8 mouse cellular contexts compared by ENCODE assay signal in the genomic region with DNA sequence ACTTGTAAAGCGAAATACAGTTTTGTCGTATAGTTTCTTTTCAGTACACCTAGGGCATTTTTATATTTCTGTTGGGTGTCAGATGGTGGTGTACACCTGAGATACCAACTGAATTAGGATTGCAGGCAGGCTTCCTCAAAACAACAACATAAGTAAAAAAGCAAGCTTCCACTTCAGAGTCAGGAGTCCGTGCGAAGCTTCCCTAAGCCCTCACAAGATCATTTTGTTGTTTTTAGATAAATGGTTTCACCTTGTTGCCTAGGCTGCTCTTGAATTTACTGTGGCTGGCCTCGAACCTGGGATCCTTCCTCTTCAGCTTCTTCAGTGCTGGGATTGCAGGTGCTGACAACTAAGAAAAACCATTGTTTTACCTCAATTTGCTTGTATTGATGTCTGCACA. TPM values are rescaled to one million over a fixed set of nuclear protein-coding genes. Genes with fewer than 3 reads are reported as not detected.
DNase-seq lines count a peak whose midpoint lies in the region; ATAC-seq and TF ChIP-seq lines count a peak whose summit lies in the region.

No protein-coding gene starts in this region.

- no peak for TF ChIP-seq CTCF in C2C12 (IDR thresholded peaks at IDR 0.05; ENCODE audit: control insufficient read depth, insufficient read depth, insufficient read length)

- peak overlapping the region; percentile 100; the same call in 1 of the 2 replicates for H3K27ac ChIP-seq in heart, embryonic 10.5 days
- H3K27ac ChIP-seq in forebrain, embryonic 12.5 days: no peak overlapping the region
- H3K27ac ChIP-seq in liver, embryonic 16.5 days (ENCODE audit: low read length): peak overlapping the region; percentile 23; the same call in 1 of the 2 replicates

- peaks cover 20% of the 10 kb centered on the region for H3K4me1 ChIP-seq in heart, embryonic 10.5 days
- peaks cover 25% of the 10 kb centered on the region for H3K4me1 ChIP-seq in forebrain, embryonic 12.5 days
- peaks cover 33% of the 10 kb centered on the region for H3K4me1 ChIP-seq in liver, embryonic 16.5 days (ENCODE audit: control insufficient read depth, low read depth, low read length)

- DNase-seq in heart, embryonic 10.5 days (ENCODE audit: low spot score): no peak
- DNase-seq in heart, postnatal 14 days: no peak
- no peak for DNase-seq in left cerebral cortex, postnatal 10 days (ENCODE audit: extremely low spot score in 1 of 2, low spot score in 2 of 2)
- DNase-seq in frontal cortex, postnatal 25 days (ENCODE audit: low spot score in 2 of 2): no peak
- no peak for DNase-seq in spleen, postnatal 14 days (ENCODE audit: low spot score in 2 of 2)

- H3K9ac ChIP-seq in forebrain, embryonic 12.5 days: peak overlapping the region; percentile 98
- H3K9ac ChIP-seq in liver, embryonic 16.5 days (ENCODE audit: low read depth, low read length): peak overlapping the region; percentile 99

- H3K4me3 ChIP-seq in heart, embryonic 10.5 days: peak overlapping the region; percentile 99
- peak overlapping the region; percentile 64 for H3K4me3 ChIP-seq in C2C12 (ENCODE audit: insufficient read depth, poor library complexity, severe bottlenecking)
- peak overlapping the region; percentile 98 for H3K4me3 ChIP-seq in forebrain, embryonic 12.5 days (replicated peaks)
- peak overlapping the region; percentile 96 for H3K4me3 ChIP-seq in liver, embryonic 16.5 days (ENCODE audit: low read depth, low read length)

- no peaks in the 10 kb centered on the region for H3K27me3 ChIP-seq in heart, embryonic 10.5 days (ENCODE audit: insufficient read depth, poor library complexity, severe bottlenecking)
- no peaks in the 10 kb centered on the region for H3K27me3 ChIP-seq in C2C12 (ENCODE audit: control insufficient read depth, insufficient read depth, insufficient read length)
- no peaks in the 10 kb centered on the region for H3K27me3 ChIP-seq in forebrain, embryonic 12.5 days
- H3K27me3 ChIP-seq in liver, embryonic 16.5 days (ENCODE audit: control insufficient read depth, insufficient read depth, low read depth, low read length): no peaks in the 10 kb centered on the region

- 0 out of 2 replicates have a peak, but pooled peaks cover 8% of the 10 kb centered on the region for H3K36me3 ChIP-seq in heart, embryonic 10.5 days
- H3K36me3 ChIP-seq in C2C12 (ENCODE audit: control insufficient read depth, insufficient read depth): peaks cover 8% of the 10 kb centered on the region
- no peaks in the 10 kb centered on the region; the same call in 1 of the 2 replicates for H3K36me3 ChIP-seq in forebrain, embryonic 12.5 days (replicated peaks)
- H3K36me3 ChIP-seq in liver, embryonic 16.5 days (ENCODE audit: control insufficient read depth, insufficient read depth): no peaks in the 10 kb centered on the region

- intact Hi-C loops in heart, postnatal 14 days (cut with DNase I): loop anchor here (2.0 to 10.0 kb wide), 5 partner anchors 57 to 341 kb away; partner anchors contain the start of genes Als2cl, Kif9 and Klhl18
- intact Hi-C loops in left cerebral cortex, postnatal 10 days (cut with DNase I): loop anchor here (2.0 kb wide), 1 partner anchor 57 kb away; the partner anchor contains the start of genes Kif9 and Klhl18

- H3ac ChIP-seq in C2C12 (ENCODE audit: control insufficient read depth, insufficient read length, low read depth): peak overlapping the region; percentile 26

- peaks cover 58% of the 10 kb centered on the region for H3K79me3 ChIP-seq in C2C12 (ENCODE audit: low read depth)

- ATAC-seq in forebrain, embryonic 12.5 days (ENCODE audit: low FRiP score): no peak
- ATAC-seq in liver, embryonic 16.5 days (ENCODE audit: low read depth): no peak

- WGBS in heart, embryonic 10.5 days: 29% methylated on average over 5 of the region's 5 CpGs
- WGBS in forebrain, embryonic 12.5 days: 48% methylated on average over 5 of the region's 5 CpGs
- 11% methylated on average over 5 of the region's 5 CpGs for WGBS in liver, embryonic 16.5 days (ENCODE audit: insufficient replicate concordance)

- no peaks in the 10 kb centered on the region for H3K9me3 ChIP-seq in heart, embryonic 10.5 days
- no peaks in the 10 kb centered on the region for H3K9me3 ChIP-seq in forebrain, embryonic 12.5 days
- H3K9me3 ChIP-seq in liver, embryonic 16.5 days (replicated peaks; ENCODE audit: control insufficient read depth, low read length): no peaks in the 10 kb centered on the region

- peak overlapping the region; percentile 71 for H3K4me2 ChIP-seq in forebrain, embryonic 12.5 days
- peak overlapping the region; percentile 80 for H3K4me2 ChIP-seq in liver, embryonic 16.5 days (ENCODE audit: low read depth, low read length)

- peaks cover 62% of the 10 kb centered on the region for H3K79me2 ChIP-seq in C2C12 (ENCODE audit: control insufficient read depth, insufficient read depth)

TF ChIP-seq in C2C12, 6 proteins besides CTCF, POLR2A, EP300 and RAD21:
- TF ChIP-seq MAX (IDR thresholded peaks at IDR 0.05) (no peak), USF1 (IDR thresholded peaks at IDR 0.05; ENCODE audit: low read depth) (no peak), MYOD1 (IDR thresholded peaks at IDR 0.05; ENCODE audit: control insufficient read depth, insufficient read length, low read depth) (no peak), FOSL1 (IDR thresholded peaks at IDR 0.05; ENCODE audit: insufficient read depth, low read length, poor library complexity, severe bottlenecking) (no peak), CEBPB (IDR thresholded peaks at IDR 0.05; ENCODE audit: low read depth) (no peak), MYOG (IDR thresholded peaks at IDR 0.05; ENCODE audit: control insufficient read depth, extremely low read depth, insufficient read length) (no peak)

RNA-seq across cellular contexts. Expression of gene Setd2, which starts 1.2 kb away (rescaled TPM):
- 24.0 and 29.5 TPM in 2 replicates for polyA plus RNA-seq in heart, embryonic 10.5 days (2016; fragmentation: Nextera tagmentation; extraction: Ambion mirVana)
- total RNA-seq in heart, postnatal 14 days (2021): 10 to 100 TPM; 51.3 to 54.2 TPM
- 12.0 TPM for polyA plus RNA-seq in C2C12 (2012; fragmentation: generic; extraction: Trizol)
- 45.0 and 49.7 TPM in 2 replicates for polyA plus RNA-seq in forebrain, embryonic 12.5 days (2016; fragmentation: Nextera tagmentation; extraction: Ambion mirVana)
- polyA plus RNA-seq in liver, embryonic 16.5 days (2015; fragmentation: Nextera tagmentation; extraction: Ambion mirVana): 9.5 and 10.0 TPM in 2 replicates
- 10 to 100 TPM; 77.2 to 80.2 TPM for total RNA-seq in left cerebral cortex, postnatal 10 days (2021)

RNA-seq across cellular contexts. Expression of gene Kif9, which starts 56.9 kb away (rescaled TPM):
- 0.62 and 0.64 TPM in 2 replicates for polyA plus RNA-seq in heart, embryonic 10.5 days (2016; fragmentation: Nextera tagmentation; extraction: Ambion mirVana)
- under 1 TPM; 0.24 to 0.31 TPM for total RNA-seq in heart, postnatal 14 days (2021)
- polyA plus RNA-seq in C2C12 (2012; fragmentation: generic; extraction: Trizol): 0.09 TPM
- 1.6 and 2.0 TPM in 2 replicates for polyA plus RNA-seq in forebrain, embryonic 12.5 days (2016; fragmentation: Nextera tagmentation; extraction: Ambion mirVana)
- polyA plus RNA-seq in liver, embryonic 16.5 days (2015; fragmentation: Nextera tagmentation; extraction: Ambion mirVana): 0.18 and 0.21 TPM in 2 replicates
- total RNA-seq in left cerebral cortex, postnatal 10 days (2021): 1 to 10 TPM; 4.4 to 4.5 TPM

RNA-seq across cellular contexts. Expression of gene Klhl18, which starts 57.2 kb away (rescaled TPM):
- polyA plus RNA-seq in heart, embryonic 10.5 days (2016; fragmentation: Nextera tagmentation; extraction: Ambion mirVana): 9.0 and 10.0 TPM in 2 replicates
- total RNA-seq in heart, postnatal 14 days (2021): 10 to 100 TPM; 13.3 to 13.4 TPM
- 10.6 TPM for polyA plus RNA-seq in C2C12 (2012; fragmentation: generic; extraction: Trizol)
- polyA plus RNA-seq in forebrain, embryonic 12.5 days (2016; fragmentation: Nextera tagmentation; extraction: Ambion mirVana): 10.3 and 10.5 TPM in 2 replicates
- 2.1 and 2.5 TPM in 2 replicates for polyA plus RNA-seq in liver, embryonic 16.5 days (2015; fragmentation: Nextera tagmentation; extraction: Ambion mirVana)
- 10 to 100 TPM; 37.6 to 45.2 TPM for total RNA-seq in left cerebral cortex, postnatal 10 days (2021)
